Mouse (Mus musculus) embryo, embryonic 11 days (tissue): ENCODE data around the gene Vpreb3.

Experiments used
- DNase-seq: peaks from one replicate; pipeline ENCODE4 v3.0.0-alpha.2; 2015

The Vpreb3 gene

DNA sequence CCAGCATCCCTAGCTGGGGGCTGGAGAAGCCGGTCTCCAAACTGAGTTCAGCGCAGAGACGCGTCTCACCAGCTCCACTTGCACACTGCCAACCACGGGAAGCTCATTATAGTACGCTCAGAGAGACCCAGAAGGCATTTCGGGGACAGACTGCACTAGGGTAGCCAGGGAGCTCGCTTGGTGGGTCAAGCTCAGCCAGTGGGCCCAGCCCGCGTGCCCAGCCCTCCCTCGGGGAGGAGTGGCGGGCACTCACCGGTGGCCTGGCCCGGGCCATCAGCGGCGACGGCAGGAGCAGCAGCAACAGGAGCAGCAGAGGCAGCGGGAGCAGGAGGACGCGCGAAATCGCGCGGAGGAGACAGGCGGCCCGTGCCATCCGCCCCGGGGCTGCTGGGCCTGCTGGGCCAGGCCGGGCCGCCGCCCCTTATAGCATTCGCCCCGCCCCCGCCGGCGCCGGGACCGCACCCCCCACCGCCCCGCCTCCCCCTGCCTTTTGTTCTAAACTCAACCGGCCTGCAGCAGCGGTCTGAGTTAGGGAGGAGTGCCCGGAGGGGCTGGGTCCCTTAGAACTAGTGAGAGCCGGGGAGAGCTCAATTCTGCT is 10.7 kb upstream of the Vpreb3 start:
- peak; percentile 87 for DNase-seq

DNA sequence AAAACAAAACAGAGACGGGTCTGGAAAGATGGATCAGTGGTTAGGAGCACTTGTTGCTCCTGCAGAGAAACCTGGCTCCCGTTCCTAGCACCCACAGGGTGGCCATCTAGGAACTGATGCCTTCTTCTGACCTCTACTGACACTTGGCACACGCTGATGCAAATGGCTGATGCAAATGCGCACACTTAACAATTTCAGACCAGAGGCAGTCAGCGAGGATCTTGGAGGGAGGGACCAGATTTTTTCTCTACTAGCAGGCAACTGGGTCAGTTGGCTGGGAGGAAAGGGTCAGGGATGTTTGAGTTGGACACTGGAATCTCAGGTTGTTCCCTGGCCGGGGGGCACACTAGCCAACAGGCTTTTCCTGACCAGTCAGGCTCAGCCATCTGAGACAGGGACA is 10.0 kb upstream of the Vpreb3 start, which contains the start of gene Chchd10:
Gene Chchd10, plus strand, starts transcription at position 240 of the 400 bp plus-strand sequence.
- DNase-seq: no peak

DNA sequence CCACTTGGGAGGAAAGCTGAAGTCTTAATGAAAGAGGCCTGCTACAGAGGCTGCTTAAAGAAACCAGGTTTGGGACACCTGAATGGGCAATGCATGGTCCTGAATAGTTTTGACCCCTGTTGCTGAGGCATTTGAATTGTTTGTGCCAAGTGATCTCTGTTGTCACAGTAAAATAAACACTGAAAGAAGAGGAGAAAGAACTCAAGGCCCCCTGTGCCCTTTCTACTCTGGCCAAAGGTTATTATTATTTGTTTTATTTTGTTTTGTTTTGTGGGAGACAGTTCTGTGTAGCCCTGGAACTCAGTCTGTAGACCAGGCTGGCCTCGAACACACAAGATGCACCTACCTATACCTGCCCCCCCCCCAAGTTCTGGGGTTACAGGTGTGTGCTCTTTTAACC is 7.9 kb upstream of the Vpreb3 start:
- DNase-seq: no peak

DNA sequence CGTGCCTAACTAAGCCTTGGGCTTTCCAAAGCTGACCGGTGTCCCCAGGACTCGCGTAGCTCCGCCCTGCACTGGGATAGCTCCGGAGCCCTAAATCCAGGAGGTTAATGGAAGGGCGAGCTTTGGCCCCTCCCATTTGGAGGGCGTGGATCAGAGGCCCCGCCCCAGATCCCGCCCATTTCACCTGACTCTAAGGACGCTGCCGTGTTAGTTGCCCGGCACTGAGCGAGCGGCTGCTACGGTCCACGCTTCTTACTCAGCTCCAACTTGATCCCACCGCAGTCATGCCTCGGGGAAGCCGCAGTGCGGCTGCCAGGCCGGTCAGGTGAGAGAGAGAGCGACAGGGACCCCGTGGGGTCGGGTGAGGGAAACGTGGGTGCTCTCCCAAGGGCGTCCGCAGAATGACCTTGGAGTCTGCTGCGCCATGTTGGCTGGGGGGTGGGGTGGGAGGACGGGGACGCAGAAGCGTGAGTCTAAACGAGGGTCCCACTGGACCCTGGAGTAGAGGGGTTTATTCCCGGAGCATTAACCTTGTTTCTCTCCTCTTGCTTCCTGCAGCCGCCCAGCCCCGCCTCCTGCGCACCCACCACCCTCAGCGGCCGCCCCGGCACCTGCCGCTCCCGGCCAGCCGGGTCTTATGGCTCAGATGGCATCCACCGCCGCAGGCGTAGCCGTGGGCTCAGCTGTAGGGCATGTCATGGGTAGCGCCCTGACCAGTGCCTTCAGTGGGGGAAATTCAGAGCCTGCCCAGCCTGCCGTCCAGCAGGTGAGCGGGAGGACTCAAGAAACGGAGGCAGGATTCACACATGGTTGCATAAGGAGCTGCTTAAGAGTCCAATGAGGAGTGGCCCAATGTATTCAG is 6.9 kb upstream of the Vpreb3 start, which contains the start of gene Mmp11:
Gene Mmp11, minus strand, starts transcription at position 817 of the 862 bp plus-strand sequence.
- peak; percentile 88 for DNase-seq

DNA sequence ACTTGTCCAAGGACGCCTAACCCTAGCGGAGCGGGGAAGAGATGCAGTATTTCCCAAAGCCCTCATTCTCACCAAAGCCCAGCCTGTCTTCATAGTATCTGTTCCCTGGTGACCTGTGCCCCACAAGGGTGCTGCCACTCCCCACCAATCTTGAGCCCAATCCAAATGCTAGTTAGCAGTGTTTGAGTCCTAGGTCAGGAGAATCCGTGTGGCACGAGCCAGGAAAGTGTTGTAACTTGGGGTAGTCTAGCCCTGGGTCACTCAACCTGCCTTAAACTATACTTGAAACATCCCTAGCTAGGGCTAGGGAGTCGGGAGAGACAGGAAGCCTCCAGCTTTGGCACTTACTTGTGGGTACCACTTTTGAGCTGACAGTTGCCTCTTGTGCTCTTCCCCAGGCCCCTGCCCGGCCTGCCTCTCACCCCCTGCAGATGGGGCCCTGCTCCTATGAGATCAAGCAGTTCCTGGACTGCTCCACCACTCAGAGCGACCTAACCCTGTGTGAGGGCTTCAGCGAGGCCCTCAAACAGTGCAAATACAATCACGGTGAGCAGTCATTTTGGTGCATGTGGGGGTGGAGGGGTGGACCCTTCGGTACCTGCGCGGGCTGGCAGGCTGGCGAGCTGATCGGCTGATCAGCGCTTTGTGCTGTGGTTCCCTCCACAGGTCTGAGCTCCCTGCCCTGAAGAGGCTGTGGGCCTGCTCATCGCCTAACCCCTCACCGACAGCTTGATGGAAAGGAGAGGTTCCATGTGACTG is 5.8 kb upstream of the Vpreb3 start:
- no peak for DNase-seq

DNA sequence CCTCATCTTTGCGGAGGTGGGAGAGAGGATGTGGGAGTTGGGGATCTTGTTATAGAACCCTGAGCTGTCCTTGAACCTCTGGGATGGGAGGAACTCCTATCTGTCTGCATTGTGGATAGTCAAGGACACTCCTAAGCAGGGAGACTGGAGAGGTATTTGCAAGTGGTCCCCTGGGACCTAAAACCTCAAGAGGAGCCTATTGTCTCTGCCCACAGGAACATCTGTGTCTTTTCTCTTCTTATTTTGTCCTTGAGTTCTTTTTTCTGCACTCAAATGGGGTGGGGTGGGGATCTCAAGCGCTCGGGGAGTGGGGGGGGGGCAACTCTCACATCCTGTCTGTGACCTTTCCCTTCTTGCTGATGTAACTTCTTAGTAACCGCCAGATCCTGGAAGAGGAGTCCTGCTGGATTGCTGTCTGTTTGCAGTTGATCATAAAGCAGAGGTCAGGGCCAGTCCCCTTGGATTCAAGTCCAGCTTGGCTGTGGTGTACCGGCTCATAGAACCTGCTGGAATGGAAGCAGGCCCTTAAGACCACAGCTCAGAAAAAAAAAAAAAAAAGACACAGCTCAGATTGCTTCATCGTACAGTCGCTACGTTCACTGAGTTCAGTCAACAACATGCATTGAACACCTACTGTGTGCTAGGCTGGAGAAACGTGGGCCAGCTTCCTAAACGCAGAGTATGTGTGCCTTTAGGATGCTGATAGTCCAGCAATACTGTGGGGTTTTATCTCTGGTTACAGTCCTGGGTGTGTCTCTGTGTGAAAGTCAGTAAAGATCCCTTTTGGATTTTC is 4.8 kb upstream of the Vpreb3 start:
- no peak for DNase-seq

DNA sequence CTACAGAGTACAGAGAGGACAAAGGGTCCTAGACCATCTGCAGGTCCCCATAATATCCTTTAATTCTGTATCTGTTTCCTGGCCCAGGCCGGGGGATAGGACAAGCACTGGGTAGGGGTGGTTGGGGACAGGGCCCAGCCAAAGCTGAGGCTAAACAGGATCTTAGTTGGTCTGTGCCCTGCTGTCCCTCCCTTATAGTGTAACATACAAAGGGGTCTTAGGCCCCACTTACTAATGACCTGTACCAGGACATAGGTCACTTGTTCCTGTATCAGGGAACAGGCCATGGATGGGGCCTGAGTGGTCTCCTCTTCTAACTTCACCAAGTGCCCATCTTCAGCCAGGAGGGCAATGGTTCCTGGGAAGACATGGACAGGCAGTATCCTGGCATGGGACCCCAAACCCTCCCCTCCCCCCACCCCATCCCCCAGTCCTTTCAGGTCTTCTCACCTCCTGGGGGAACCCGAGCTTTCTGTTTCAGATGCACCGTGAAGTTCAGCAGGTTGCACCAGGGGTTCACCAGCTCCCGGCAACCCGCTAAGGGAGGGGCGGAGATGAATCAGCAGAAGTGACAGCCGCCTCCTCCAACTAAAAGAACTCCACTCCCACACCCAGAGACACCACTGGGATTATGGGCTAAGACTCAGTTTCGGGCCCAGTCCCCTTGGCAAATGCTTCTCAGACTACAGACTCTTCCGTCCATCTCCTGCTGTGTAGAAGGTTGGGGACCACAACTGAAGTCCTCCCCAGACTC is 3.2 kb upstream of the Vpreb3 start:
- no peak for DNase-seq

DNA sequence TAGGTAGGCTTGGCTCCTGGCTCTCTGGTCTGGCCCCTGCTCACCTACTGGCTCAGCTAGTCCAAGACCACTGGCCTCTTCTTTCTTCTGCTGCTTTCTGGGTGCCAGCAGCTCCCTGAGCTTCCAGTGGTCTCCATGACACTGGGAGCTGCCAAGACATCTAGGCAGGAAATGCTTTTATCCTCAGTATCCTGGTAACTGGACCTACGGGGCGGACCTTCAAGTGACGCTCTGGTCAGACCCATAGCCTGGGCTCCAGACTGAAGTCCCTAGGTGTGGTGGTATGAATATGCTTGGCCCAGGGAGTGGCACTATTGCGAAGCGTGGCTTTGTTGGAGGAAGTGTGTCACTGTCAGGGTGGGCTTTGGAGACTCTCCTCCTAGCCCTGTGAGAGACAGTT is 2.3 kb upstream of the Vpreb3 start, which contains the start of gene Gm867:
Gene Gm867, minus strand, starts transcription at position 153 of the 400 bp plus-strand sequence.
- no peak for DNase-seq

DNA sequence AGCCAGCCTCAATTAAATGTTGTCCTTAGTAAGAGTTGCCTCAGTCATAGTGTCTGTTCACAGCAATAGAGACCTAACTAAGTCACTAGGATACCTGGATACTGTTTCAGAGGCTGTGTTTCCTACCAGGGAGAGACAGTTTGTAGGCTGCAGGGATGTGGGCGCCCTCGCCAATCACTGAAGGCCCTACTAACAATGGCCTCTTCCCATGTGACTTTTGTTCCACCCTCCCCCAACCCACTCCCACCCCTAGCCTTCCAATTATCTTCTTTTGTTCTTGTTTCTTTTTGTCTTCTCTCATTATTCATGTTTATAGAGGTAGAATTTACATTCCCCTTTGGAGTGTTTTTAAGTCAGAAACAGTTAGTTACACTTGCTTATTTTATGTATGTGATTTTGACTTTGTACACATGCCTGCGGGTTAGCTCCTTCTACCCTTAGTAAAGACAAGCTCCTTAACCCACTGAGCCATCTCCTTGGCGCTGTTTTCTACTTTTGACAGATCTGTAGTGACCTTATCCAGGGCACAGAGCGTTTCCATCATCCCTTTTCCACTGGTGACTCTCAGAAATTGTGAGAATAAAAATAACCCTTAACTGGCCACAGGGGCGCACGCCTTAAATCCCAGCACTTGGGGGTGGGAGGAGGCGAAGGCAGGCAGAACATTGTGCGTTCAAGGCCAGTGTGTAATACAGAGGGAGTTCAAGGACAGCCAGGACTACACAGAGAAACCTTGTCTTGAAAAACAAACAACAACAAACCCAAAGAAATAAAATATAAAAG is 1.6 kb upstream of the Vpreb3 start:
- DNase-seq: no peak

DNA sequence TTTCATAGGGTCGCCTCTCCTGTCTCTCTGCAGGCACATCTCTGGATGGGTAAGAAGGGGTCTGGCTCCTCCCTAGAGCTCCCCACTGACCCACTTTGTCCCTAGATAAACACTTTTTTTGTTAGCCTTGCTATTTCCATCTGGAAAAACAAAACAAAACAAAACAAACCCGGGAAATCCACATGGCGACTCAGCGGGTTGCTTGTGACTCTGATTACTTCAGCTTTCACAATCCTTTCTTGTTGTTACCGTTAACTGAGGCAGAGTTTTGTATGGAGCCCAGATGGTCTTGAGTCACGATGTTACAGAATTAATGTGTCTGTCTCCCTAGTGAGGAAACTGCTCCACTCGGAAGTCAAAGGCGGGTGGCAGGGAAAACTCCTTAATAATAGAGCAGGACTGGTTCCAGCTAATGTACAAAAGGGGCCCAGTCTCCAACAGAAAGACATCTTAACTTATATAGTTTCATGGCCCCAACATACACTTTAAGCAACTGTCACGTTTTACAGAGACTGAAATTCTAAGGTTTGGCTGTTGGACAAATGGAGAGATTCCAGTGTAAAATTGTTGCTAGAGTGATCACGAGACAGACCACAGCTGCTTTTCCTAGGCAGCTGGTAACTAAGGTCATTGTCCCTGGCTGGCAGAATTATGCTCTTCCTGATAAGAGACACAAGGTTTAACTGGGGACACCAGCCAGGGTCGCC is 1.4 kb downstream of the Vpreb3 start:
- peak; percentile 36 for DNase-seq

DNA sequence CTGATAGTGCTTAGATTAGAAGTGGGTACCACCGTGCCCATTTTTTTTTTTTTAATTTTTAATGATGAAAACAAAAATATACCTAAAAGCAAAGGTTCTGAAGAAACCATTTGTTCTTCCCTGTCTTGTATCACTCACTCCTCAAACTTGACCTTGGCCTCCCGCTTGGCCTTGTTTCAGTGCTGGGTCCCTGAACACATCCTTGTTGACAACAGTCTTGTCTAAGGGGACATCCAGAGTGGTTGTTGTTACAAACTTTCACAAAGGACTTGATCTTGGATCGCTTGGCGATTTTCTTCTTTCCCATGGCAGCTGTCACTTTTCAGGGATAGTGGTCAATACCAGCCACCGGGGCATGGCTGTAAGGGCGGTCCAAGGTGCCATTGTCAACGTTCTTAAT is 2.4 kb downstream of the Vpreb3 start:
- no peak for DNase-seq

DNA sequence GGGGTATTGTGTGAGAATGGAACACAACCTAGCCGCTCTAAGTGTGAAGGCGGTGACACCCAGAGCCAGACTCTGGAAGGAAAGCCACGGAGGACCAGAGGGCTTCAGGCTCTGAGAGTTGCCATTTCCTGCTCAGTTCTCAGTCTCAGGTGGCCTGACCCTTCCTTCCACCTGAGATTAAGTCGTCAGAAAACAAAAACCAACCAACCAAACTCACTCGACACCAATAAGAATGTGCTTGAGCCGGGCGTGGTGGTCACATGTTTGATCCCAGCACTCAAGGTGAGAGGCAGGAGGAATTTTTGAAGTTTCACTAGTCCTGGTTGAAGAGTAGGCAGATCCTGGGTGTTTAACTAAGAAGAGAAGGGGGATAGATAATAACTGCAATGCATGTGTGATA is 3.0 kb downstream of the Vpreb3 start:
- DNase-seq: no peak

DNA sequence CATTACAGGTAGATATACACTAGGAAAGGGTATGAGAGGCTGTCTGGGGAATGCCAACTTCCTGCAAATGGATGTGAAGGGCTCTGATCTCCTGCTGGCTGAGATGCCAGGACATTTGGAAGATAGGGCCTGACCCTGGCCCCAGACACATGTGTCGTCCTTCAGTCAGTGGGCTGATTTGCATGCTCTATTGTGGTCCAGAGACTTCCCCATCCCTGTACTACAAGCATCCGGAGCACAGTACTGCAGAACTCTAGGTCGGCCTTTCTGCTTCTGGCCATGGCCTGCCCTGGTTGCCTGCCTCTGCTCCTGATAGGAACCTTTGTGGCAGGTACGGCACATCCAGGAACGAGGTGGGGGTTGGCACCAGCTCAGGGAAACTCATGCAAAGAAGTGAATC is 5.2 kb downstream of the Vpreb3 start:
- no peak for DNase-seq

DNA sequence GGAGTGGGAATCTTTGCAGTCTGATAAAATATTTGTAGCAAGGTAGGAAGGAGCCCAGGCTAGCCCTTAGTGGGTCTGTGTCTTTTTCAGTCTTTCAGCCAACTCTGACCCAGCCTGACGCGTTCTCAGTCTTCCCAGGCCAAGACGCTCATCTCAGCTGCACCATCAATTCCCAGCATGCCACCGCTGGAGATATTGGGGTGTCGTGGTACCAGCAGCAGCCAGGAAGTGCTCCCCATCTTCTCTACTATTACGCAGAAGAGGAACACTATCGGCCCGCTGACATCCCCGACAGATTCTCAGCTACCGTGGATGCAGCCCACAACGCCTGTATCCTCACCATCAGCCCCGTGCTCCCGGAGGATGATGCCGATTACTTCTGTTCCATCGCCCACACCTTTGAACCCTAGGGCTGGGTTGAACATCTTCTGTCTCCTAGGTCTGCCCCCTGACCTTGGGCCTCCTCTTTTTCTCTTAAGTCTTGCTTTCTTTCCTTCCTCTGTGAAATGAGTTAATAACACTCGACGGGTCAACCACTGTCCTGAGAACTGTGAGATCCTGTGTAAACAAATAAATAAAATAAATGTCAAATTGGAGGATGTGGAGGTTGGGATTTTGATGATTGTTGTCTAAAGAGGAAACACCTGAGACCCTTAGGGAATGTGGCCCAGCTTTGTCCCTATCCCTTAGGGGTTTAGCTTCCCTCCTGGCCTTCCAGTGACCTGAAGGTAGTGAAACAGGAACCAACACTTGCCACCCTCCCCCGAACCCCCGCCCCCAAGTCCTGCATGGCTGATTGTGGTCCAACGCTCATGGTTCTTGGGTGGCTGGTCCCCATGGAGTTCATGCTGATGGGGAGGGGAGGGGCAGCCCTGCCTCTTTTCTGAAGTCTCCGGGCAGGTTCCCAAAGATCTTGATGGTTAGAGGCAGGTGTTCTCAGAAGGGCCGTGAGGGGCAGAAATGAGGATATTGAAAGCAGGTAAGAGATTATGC is 6.5 kb downstream of the Vpreb3 start:
- DNase-seq: no peak

DNA sequence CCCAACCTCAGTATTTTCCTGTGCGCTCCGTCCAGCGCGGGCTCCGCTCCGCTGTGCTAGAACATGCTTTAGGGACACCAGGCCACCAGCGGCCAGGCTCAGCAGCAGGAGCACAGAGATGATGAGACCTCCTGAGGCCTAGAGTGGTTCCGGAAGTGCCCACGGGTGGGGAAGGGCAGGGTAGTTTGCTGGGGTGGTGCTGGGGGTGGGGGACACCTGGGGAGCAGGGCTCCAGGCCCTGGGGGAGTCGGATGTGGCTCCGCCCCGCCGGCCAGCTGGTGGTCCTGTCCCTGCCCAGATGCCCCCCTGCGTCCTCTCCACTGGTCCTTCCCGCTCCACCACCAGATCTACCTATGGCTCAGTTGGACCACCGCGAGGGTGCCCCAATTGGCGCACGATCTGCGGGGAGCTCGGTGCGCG is 7.9 kb downstream of the Vpreb3 start:
- DNase-seq: peak; percentile 69

DNA sequence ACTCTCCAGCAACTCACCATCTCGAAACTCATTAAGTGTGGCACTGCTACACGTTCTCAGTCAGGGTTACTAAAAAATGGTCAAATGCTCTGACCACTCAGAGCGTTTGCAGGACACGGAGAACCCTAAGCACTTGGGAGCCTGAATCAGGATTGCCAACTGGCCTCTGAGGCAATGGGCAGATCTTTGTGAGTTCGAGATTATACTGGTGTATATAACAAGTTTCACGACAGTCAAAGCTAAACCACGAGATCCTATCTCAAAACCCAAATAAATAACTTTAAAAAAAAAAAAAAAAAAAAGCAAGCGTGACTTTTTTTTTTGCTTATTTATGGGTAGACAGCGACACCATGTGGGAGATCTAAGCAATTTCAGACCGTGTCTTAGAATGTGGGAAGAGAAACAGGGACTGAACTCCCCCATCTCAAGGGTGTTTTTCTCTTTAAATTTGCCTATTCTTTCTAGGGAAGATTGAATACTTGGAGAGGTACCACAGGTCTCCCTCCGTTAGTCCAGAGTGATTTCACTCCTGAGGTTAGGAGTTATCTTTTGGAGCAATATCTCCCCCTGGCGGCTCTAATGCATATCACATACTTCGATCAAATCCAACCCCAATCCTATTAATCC is 8.7 kb downstream of the Vpreb3 start:
- DNase-seq: peak; percentile 70

DNA sequence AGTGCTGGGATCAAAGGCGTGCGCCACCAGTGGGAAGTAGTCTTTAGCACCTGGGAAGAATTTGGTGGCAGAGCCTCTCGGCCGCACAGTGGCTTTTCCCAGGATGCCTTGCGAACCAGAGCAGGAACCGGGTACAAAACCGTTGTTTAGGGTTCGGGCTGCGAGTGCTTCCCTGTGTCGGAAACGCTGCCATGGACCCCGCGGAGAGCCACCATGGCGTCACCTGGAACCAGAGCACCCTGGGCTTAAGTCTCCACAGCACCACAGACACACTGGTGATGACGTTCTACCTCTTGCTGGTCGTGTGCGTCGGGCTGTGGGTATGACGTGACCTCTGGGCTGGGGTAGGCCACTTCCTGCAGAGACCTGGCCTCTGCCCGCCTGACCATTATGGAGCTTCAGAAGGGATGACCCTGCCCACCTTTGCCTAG is 11.5 kb downstream of the Vpreb3 start, which contains the start of gene Gm5134:
Gene Gm5134, plus strand, starts transcription at position 134 of the 431 bp plus-strand sequence.
- peak; percentile 36 for DNase-seq

DNA sequence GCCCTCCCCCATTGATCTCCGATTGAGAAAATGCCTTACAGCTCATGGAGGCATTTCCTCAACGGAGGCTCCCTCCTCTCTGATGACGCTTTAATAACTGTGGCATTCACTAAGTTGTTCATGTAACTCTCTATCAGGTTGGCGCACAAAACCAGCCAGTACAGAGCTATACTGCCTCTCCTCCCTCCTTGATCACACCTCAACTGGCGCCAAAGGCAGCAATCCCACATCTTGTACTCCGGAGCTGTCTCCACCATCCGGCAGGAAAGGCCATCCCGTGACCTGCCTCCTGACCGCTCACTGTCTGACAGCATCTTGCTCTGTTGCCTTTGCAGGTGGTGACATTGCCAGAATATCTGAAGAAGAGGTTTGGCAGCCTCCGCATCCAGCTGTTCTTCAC is 31.0 kb downstream of the Vpreb3 start:
- no peak for DNase-seq
